Mouse (Mus musculus) common myeloid progenitor, adult 5-6 weeks (primary cell): ENCODE results near the gene Gm43064. TPM values are rescaled to one million over a fixed set of nuclear protein-coding genes. Genes with fewer than 3 reads are reported as not detected.
"Not testable (repeated sequence)": the region's sequence is repeated elsewhere in the genome, so short reads cannot be mapped to it uniquely, and the experiment has no call there.

Experiments used
- ATAC-seq: replicated peaks from 2 replicates; pipeline ENCODE4 v1.8.0; 2016; ENCODE audit warnings: low read depth, mild to moderate bottlenecking, moderate TSS enrichment, inconsistent platforms; ENCODE audit not compliant: poor library complexity, severe bottlenecking
- total RNA-seq: library from RNA; stranded (forward); fragments of 200-1000, 187-1606 nt; gene quantifications from 2 replicates; pipeline ENCODE4 v1.2.3, GENCODE M21; 2017

Gene Gm43064
- total RNA-seq, 1 experiment from 2014 or later: not detected

- no peak for ATAC-seq
These were observed 13.0 kb upstream of the Gm43064 start for GRCm38 (mm10) chr3:103796389-103796788.

GRCm38 (mm10) chr3:103799507-103799906 is 9.9 kb upstream of the Gm43064 start:
- peak; percentile 70 for ATAC-seq

GRCm38 (mm10) chr3:103801631-103802531 is 7.5 kb upstream of the Gm43064 start:
- ATAC-seq: peak; percentile 67

- no peak for ATAC-seq
These were observed 6.5 kb upstream of the Gm43064 start for GRCm38 (mm10) chr3:103802861-103803260.

GRCm38 (mm10) chr3:103805671-103806070 is 3.7 kb upstream of the Gm43064 start:
- no peak for ATAC-seq

- peak; percentile 42 for ATAC-seq
These were observed 402 bp downstream of the Gm43064 start for GRCm38 (mm10) chr3:103809799-103810150.

- ATAC-seq: no peak
These were observed 1.6 kb downstream of the Gm43064 start for GRCm38 (mm10) chr3:103810967-103811366.

GRCm38 (mm10) chr3:103827548-103827947 is 18.2 kb downstream of the Gm43064 start:
- no peak for ATAC-seq

GRCm38 (mm10) chr3:103829036-103829435 is 19.7 kb downstream of the Gm43064 start:
- ATAC-seq: no peak

GRCm38 (mm10) chr3:103830681-103831080 is 21.3 kb downstream of the Gm43064 start:
- peak; percentile 56; the same call in 1 of the 2 replicates for ATAC-seq

- ATAC-seq: no peak
These were observed 21.8 kb downstream of the Gm43064 start for GRCm38 (mm10) chr3:103831146-103831545.

GRCm38 (mm10) chr3:103832426-103832825 is 23.1 kb downstream of the Gm43064 start, which contains the start of gene Bcl2l15:
TSS of gene Bcl2l15 (plus strand) at chr3:103832601.
- 0 out of 2 replicates have a peak, but pooled peaks have one; percentile 18 for ATAC-seq

GRCm38 (mm10) chr3:103834001-103834400 is 24.6 kb downstream of the Gm43064 start:
- no peak for ATAC-seq

GRCm38 (mm10) chr3:103835272-103835950 is 26.0 kb downstream of the Gm43064 start:
- no peak for ATAC-seq

- no peak for ATAC-seq
These were observed 26.6 kb downstream of the Gm43064 start for GRCm38 (mm10) chr3:103835951-103836310.

- ATAC-seq: no peak
These were observed 27.1 kb downstream of the Gm43064 start for GRCm38 (mm10) chr3:103836453-103836852.

- ATAC-seq: no peak
These were observed 30.3 kb downstream of the Gm43064 start for GRCm38 (mm10) chr3:103839711-103840110.

GRCm38 (mm10) chr3:103840195-103840594 is 30.8 kb downstream of the Gm43064 start:
- ATAC-seq: not testable (repeated sequence)

- ATAC-seq: not testable (repeated sequence)
These were observed 31.6 kb downstream of the Gm43064 start for GRCm38 (mm10) chr3:103840946-103841345.

- no peak for ATAC-seq
These were observed 41.4 kb downstream of the Gm43064 start for GRCm38 (mm10) chr3:103850644-103851363.
